Mouse (Mus musculus): ENCODE results near the gene Kdm6a. TPM values are rescaled to one million over a fixed set of nuclear protein-coding genes. Genes with fewer than 3 reads are reported as not detected.

Kdm6a gene
- total RNA-seq, 2 experiments from 2014 or later: 27.7 to 51.7 TPM

- intact Hi-C loops (cut with DNase I): no loop called here
- peak in 1 of 2 experiments; percentile 30 for DNase-seq
Observed at GRCm38 (mm10) chrX:18278561-18278960, 116.2 kb downstream of the Kdm6a start.

GRCm38 (mm10) chrX:18280134-18280533, 117.8 kb downstream of the Kdm6a start:
- no peak for DNase-seq
- intact Hi-C loops (cut with DNase I): no loop called here

Other genes starting within 250 kb of the Kdm6a start
- gene Dusp21, start 16.7 kb upstream of the Kdm6a start, total RNA-seq (2021): not detected

Data from heart, postnatal 14 days (tissue).